Mouse (Mus musculus): ENCODE data around the gene Cacna1a.

GRCm38 (mm10) chr8:84442043-84442442, 53.8 kb downstream of the Cacna1a start:
- TF ChIP-seq POLR2A (IDR thresholded peaks at IDR 0.05; ENCODE audit: borderline replicate concordance, extremely low read depth, insufficient read depth, insufficient read length, poor library complexity, severe bottlenecking) (no peak), CTCF (IDR thresholded peaks at IDR 0.05; ENCODE audit: borderline replicate concordance, extremely low read depth, insufficient read depth, insufficient read length) (no peak)
